Mouse (Mus musculus): ENCODE measurements at regions not wholly inside any gene's neighbourhood (a gene's known extent, or its start where the extent isn't known, plus 50 kb on each side); places are given as distances from the start of the nearest gene placed in this dataset.

- no peak for DNase-seq
These were observed 329.4 kb upstream of the Atp2b1 start for GRCm38 (mm10) chr10:98584776-98585175.

- DNase-seq = no peak
These were observed 324.5 kb upstream of the Atp2b1 start for GRCm38 (mm10) chr10:98589726-98590125.

GRCm38 (mm10) chr10:98592154-98592553 is 322.1 kb upstream of the Atp2b1 start:
- DNase-seq = no peak

GRCm38 (mm10) chr10:98593910-98594309 is 320.3 kb upstream of the Atp2b1 start:
- no peak for DNase-seq

- no peak for DNase-seq
These were observed 305.8 kb upstream of the Atp2b1 start for GRCm38 (mm10) chr10:98608221-98608941.

- DNase-seq = no peak
These were observed 303.5 kb upstream of the Atp2b1 start for GRCm38 (mm10) chr10:98610708-98611107.

GRCm38 (mm10) chr10:98611707-98612360 is 302.4 kb upstream of the Atp2b1 start:
- DNase-seq = no peak

- DNase-seq = no peak
These were observed 295.3 kb upstream of the Atp2b1 start for GRCm38 (mm10) chr10:98618736-98619525.

GRCm38 (mm10) chr10:98624103-98624502 is 290.1 kb upstream of the Atp2b1 start:
- no peak for DNase-seq

GRCm38 (mm10) chr10:98624681-98625321 is 289.4 kb upstream of the Atp2b1 start:
- no peak for DNase-seq

GRCm38 (mm10) chr10:98628191-98628590 is 286.0 kb upstream of the Atp2b1 start:
- no peak for DNase-seq

GRCm38 (mm10) chr10:98629248-98629647 is 285.0 kb upstream of the Atp2b1 start:
- no peak for DNase-seq

- no peak for DNase-seq
These were observed 276.2 kb upstream of the Atp2b1 start for GRCm38 (mm10) chr10:98637759-98638611.

- no peak for DNase-seq
These were observed 268.5 kb upstream of the Atp2b1 start for GRCm38 (mm10) chr10:98645681-98646122.

GRCm38 (mm10) chr10:98646311-98646999 is 267.8 kb upstream of the Atp2b1 start:
- DNase-seq = no peak

GRCm38 (mm10) chr10:98648710-98649245 is 265.4 kb upstream of the Atp2b1 start:
- no peak for DNase-seq

GRCm38 (mm10) chr10:98650533-98650932 is 263.7 kb upstream of the Atp2b1 start:
- DNase-seq = no peak

- DNase-seq = no peak
These were observed 263.1 kb upstream of the Atp2b1 start for GRCm38 (mm10) chr10:98651127-98651526.

- DNase-seq = no peak
These were observed 262.6 kb upstream of the Atp2b1 start for GRCm38 (mm10) chr10:98651599-98651998.

GRCm38 (mm10) chr10:98652084-98652483 is 262.1 kb upstream of the Atp2b1 start:
- DNase-seq = no peak

- DNase-seq = no peak
These were observed 253.5 kb upstream of the Atp2b1 start for GRCm38 (mm10) chr10:98660747-98661146.

Data from adrenal gland, adult 8-10 months (tissue).